Mouse (Mus musculus) liver (tissue): ENCODE measurements around the gene Acsbg2.

Experiments
- DNase-seq: peaks from one replicate; pipeline ENCODE4 v3.0.0-alpha.2; 2020; ENCODE audit warnings: mixed read lengths

The Acsbg2 gene

GRCm38 (mm10) chr17:56870287-56870953 lies 3.8 kb downstream of the Acsbg2 start:
- DNase-seq, result no peak

DNA sequence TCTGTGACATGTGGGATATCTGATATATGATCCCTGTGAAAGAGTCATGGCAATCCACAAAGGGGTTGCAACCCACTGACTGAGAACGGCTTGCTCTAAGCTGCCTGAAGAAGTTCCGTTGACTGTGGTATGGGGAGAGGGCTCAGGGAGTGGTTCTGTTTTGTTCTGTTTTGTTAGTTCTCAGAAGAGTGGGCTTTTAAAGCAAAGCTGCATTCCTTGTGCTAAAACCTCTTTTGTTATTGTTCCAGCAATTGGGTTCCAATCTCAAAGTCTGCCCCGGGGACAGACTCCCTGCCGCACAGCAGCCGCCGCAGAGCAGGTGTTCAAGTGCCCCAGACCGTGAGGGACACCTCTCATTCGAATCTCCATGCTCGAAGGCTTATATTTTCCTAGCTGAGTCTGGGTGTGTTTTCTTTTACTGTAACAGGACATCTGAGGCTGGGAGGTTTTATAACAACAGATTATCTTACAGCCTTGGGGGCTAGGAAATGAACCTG lies 4.7 kb downstream of the Acsbg2 start:
- no peak for DNase-seq

GRCm38 (mm10) chr17:56866071-56866470 lies 8.2 kb downstream of the Acsbg2 start:
- DNase-seq, result no peak

- peak; percentile 65 for DNase-seq
These were observed 13.1 kb downstream of the Acsbg2 start for GRCm38 (mm10) chr17:56861197-56861596.

GRCm38 (mm10) chr17:56858922-56859321 lies 15.3 kb downstream of the Acsbg2 start:
- DNase-seq, result no peak

DNA sequence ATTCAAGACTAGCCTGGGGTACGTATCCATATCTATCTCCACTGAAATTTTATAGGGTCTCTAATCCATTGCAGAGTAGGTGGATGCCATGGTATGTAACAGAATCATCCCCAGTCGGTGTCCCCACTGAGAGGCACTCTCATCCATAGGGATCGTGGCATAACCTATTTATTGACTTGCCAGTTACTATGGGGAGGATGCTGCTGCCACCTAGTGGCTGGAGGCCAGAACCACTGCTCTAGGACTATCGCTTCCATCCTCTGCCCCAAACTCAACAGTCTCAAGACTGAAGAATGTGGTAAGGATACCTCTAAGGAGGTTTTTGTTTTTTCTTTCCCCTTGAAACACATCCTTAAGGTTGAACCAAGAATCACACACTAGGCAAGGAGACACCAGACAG lies 16.0 kb downstream of the Acsbg2 start:
- peak; percentile 78 for DNase-seq

- no peak for DNase-seq
These were observed 18.8 kb downstream of the Acsbg2 start for GRCm38 (mm10) chr17:56855421-56855820.

DNA sequence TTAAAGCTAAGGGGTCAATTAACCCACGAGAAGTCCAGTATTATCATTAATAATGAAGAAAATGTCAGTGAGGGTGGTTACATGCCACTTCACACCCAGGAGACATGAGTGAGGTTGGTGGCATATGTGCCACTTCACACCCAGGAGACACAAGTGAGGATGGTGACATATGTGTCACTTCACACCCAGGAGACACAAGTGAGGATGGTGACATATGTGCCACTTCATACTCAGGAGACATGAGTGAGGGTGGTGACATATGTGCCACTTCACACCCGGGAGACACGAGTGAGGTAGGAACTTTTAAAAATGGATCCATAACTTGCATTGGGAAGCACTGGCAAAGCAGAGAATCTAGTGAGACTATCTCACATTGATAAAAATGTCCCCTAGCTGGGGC lies 23.1 kb downstream of the Acsbg2 start:
- DNase-seq, result no peak

GRCm38 (mm10) chr17:56849710-56850109 lies 24.5 kb downstream of the Acsbg2 start:
- DNase-seq, result no peak

DNA sequence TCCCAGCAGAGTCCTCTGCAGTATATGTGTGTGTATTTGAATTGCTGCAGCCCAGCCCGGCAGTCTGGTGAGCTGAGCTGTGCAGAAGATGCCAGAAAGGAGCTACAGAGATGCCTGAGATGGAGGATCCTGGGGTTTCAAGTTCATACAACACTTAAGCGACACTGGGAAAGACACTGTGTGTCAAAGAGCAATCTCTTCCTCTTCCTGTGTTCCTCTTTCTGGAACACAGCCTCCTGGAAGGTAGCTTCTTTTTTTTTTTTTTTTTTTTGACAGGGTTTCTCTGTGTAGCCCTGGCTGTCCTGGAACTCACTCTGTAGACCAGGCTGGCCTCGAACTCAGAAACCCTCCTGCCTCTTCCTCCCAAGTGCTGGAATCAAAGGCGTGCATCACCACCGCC lies 25.5 kb downstream of the Acsbg2 start:
- DNase-seq, result no peak

GRCm38 (mm10) chr17:56843678-56844077 lies 30.6 kb downstream of the Acsbg2 start:
- DNase-seq, result no peak

GRCm38 (mm10) chr17:56842173-56842572 lies 32.1 kb downstream of the Acsbg2 start:
- DNase-seq, result no peak

- no peak for DNase-seq
These were observed 33.7 kb downstream of the Acsbg2 start for GRCm38 (mm10) chr17:56840524-56840923.

DNA sequence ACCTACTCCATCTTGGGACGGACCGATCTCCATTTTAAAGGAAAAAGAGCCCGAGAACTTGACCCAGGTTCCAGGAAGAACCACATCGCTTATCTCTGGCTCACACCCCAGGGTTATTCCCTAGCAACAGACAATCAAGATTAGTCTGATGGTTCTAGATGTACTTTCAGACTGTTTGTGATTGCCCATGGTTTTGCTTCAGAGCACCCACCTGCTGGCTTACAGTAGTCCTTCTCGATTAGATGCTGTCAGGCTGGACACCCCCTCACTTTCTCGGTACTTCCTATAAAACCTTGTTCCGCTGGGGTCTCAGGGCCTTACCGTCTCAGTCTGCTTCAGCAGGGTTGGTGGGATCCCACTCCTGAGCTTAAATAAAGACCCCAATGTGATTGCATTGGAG lies 37.9 kb downstream of the Acsbg2 start:
- no peak for DNase-seq

DNA sequence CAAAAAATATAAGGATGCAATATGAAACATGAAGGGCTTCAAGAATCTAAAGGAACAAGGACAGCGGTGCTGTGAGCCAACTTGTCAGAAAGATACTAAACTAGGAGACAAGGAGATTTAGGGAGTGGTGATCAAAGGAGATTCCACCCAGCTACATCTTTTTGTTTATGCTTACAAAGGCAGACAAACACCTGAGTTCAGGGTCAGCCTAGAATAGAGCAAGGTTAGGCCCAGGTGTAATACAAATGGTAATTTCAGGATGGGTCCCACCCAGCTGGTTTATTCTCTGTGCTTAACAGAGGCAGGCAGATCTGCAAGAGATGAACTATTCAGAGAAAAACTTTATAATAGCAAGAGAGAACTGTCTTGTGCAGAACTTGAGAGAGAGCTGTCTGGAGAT lies 40.9 kb downstream of the Acsbg2 start:
- DNase-seq, result no peak

DNA sequence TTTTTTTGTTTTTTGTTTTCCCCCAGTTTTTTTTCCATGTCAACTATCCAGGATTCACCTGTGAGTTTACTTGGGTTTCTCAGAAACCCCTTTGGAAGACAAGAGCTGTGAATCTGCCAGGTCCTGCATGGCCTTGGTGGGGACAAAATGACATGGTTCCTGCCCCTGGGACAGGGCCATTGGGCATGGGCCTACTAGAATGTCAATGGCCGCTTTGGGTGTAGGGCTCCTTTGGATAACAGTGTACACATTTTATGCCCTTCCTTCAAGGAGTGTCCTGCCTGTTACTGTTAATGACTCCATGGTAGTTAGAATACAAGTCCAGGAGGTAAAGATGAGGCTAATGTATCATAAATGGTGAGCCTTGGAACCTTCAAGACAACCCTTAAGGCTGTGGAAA lies 41.3 kb downstream of the Acsbg2 start:
- no peak for DNase-seq

DNA sequence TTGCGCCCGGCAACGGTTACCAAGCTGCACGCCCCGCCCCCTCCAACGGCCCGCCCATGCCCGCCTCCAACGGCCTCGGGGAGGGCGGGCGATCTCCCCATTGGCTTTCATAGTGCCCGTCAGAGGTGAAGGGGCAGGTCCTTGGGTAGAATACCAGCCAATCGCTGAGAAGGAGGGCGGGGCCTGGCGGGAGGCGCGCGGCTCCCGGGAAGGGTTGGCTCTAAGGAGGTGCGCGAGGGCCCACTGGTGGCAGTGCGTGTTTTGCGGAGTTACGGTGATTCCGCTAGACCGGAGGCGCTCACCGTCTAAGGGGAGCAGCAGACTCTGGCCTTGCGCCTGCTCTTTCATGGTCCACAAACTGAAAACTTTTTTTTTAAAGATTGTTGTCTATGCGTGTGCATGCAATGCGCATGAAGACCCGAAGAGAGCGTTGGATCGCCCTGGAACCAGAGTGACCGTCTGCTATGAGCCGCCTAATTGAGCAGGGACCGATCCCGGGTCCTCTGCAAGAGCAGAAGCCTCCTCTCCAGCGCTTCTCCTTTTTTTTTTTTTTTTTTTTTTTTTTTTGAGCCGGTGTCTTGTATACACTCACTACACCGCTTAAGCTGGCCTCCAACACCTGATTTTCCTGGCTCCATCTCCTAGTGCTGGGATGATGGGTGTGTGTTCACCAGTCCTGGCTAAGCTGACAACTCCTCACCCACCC lies 43.0 kb downstream of the Acsbg2 start:
- DNase-seq, result peak; percentile 100

GRCm38 (mm10) chr17:56830411-56831110 lies 43.7 kb downstream of the Acsbg2 start, which contains the start of gene Rfx2:
Gene Rfx2, minus strand, starts transcription at chr17:56831013.
- DNase-seq, result no peak

DNA sequence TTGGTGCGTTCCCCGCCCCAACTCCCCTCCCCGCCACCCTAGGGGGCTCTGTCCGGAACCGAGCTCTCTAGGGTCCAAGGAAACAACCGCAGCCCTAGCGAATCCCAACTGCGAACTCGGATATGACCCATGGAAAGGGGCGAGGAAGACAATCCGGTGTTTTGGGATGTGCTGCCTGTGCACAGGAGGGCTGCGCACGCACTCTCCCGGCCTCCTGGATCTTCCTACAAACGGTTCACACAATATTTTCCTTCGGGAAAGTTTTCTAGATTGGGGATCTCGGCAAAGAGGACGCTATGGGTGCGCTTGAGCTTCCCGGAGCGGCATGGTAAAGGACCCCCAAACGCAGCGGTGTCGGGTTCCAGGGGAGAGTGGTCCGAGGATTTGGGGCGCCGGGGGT lies 44.5 kb downstream of the Acsbg2 start:
- DNase-seq, result peak; percentile 51

- DNase-seq, result peak; percentile 37
These were observed 45.1 kb downstream of the Acsbg2 start for GRCm38 (mm10) chr17:56829171-56829570.

DNA sequence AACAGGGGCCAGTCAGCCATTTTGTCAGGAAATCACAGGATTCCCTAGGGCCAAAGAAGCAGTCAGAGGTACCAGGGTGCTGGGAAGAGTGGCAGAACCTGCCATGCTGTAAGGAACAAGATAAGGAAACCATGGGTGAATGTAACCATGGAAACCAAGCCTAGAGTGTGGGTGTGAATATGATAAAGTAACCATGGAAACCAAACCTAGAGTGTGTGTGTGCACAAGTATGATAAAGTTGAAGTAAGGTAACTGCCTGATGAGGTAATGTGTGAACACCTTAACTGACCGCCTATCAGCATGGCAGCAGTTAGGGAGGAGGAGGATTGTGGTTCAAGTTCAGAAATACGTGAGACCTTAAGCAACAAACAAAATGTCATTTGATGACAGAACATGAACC lies 47.5 kb downstream of the Acsbg2 start:
- DNase-seq, result peak; percentile 66

- no peak for DNase-seq
These were observed 50.9 kb downstream of the Acsbg2 start for GRCm38 (mm10) chr17:56823352-56823751.

GRCm38 (mm10) chr17:56822380-56822779 lies 51.9 kb downstream of the Acsbg2 start:
- no peak for DNase-seq

GRCm38 (mm10) chr17:56819694-56820111 lies 54.5 kb downstream of the Acsbg2 start:
- DNase-seq, result no peak
